Mouse (Mus musculus): ENCODE results near the gene Fnip1. TPM values are rescaled to one million over a fixed set of nuclear protein-coding genes. Genes with fewer than 3 reads are reported as not detected.
A peak's percentile ranks its signal among the peaks of the same experiment; 100 is the strongest.

Fnip1 gene
- polyA plus RNA-seq, 1 experiment from 2014 or later = 35.3 TPM

- Histone ChIP-seq H3K36me3 (ENCODE audit: inconsistent target) (peaks cover 86% of the 10 kb centered on the region), H3K27ac (no peak overlapping the region), H3K4me3 (ENCODE audit: inconsistent target) (no peak overlapping the region), H3K79me2 (ENCODE audit: inconsistent target) (peaks cover 96% of the 10 kb centered on the region)
- 89% methylated on average over 5 of the region's 5 CpGs for WGBS (ENCODE audit: missing documents)
Observed at GRCm38 (mm10) chr11:54499838-54500237, 61.8 kb downstream of the Fnip1 start.

GRCm38 (mm10) chr11:54502546-54503245, 64.7 kb downstream of the Fnip1 start:
- H3K36me3 ChIP-seq (ENCODE audit: inconsistent target) = peaks cover 82% of the 10 kb centered on the region

GRCm38 (mm10) chr11:54513584-54513983, 75.6 kb downstream of the Fnip1 start:
- Histone ChIP-seq H3K4me3 (ENCODE audit: inconsistent target) (no peak overlapping the region), H3K79me2 (ENCODE audit: inconsistent target) (peaks cover 35% of the 10 kb centered on the region; the same call in 1 of the 2 replicates), H3K27ac (no peak overlapping the region), H3K36me3 (ENCODE audit: inconsistent target) (peaks cover 54% of the 10 kb centered on the region)

More at GRCm38 (mm10) chr11:54502546-54503245, 64.7 kb downstream of the Fnip1 start:
- WGBS (ENCODE audit: missing documents) = 95% methylated on average over 4 of the region's 4 CpGs
- Histone ChIP-seq H3K4me3 (ENCODE audit: inconsistent target) (no peak overlapping the region), H3K27ac (no peak overlapping the region), H3K79me2 (ENCODE audit: inconsistent target) (peaks cover 96% of the 10 kb centered on the region)

- Histone ChIP-seq H3K27ac (peak overlapping the region; percentile 84), H3K4me3 (ENCODE audit: inconsistent target) (peak overlapping the region; percentile 80), H3K79me2 (ENCODE audit: inconsistent target) (peaks cover 40% of the 10 kb centered on the region), H3K36me3 (ENCODE audit: inconsistent target) (no peaks in the 10 kb centered on the region)
- WGBS (ENCODE audit: missing documents) = 3% methylated on average over 15 of the region's 18 CpGs
Observed at GRCm38 (mm10) chr11:54521927-54522528, 84.0 kb downstream of the Fnip1 start.

- WGBS (ENCODE audit: missing documents) = under 1% methylated on average over 73 of the region's 73 CpGs
- Histone ChIP-seq H3K4me3 (ENCODE audit: inconsistent target) (peak within 1 kb of the TSS; percentile 80), H3K36me3 (ENCODE audit: inconsistent target) (no peaks in the 10 kb centered on the region), H3K27ac (peak within 1 kb of the TSS; percentile 84), H3K79me2 (ENCODE audit: inconsistent target) (peaks cover 47% of the 10 kb centered on the region)
Observed at GRCm38 (mm10) chr11:54522529-54523430, 84.8 kb downstream of the Fnip1 start, which contains the start of gene Rapgef6. Gene Rapgef6, plus strand, starts transcription at chr11:54522847.

GRCm38 (mm10) chr11:54523431-54524001, 85.5 kb downstream of the Fnip1 start:
- WGBS (ENCODE audit: missing documents) = 3% methylated on average over 10 of the region's 10 CpGs

GRCm38 (mm10) chr11:54528002-54528401, 90.0 kb downstream of the Fnip1 start:
- H3K36me3 ChIP-seq (ENCODE audit: inconsistent target) = no peaks in the 10 kb centered on the region
- peaks cover 99% of the 10 kb centered on the region for H3K79me2 ChIP-seq (ENCODE audit: inconsistent target)
- H3K4me3 ChIP-seq (ENCODE audit: inconsistent target) = no peak overlapping the region
- H3K27ac ChIP-seq = no peak overlapping the region
- 8% methylated on average over 2 of the region's 2 CpGs for WGBS (ENCODE audit: missing documents)

More at GRCm38 (mm10) chr11:54523431-54524001, 85.5 kb downstream of the Fnip1 start:
- H3K36me3 ChIP-seq (ENCODE audit: inconsistent target) = no peaks in the 10 kb centered on the region
- peak overlapping the region; percentile 80 for H3K4me3 ChIP-seq (ENCODE audit: inconsistent target)
- peak overlapping the region; percentile 43 for H3K27ac ChIP-seq
- peaks cover 54% of the 10 kb centered on the region for H3K79me2 ChIP-seq (ENCODE audit: inconsistent target)

GRCm38 (mm10) chr11:54530391-54530790, 92.4 kb downstream of the Fnip1 start:
- H3K27ac ChIP-seq = no peak overlapping the region
- WGBS (ENCODE audit: missing documents) = 100% methylated on average over 1 of the region's 1 CpGs
- no peak overlapping the region for H3K4me3 ChIP-seq (ENCODE audit: inconsistent target)

GRCm38 (mm10) chr11:54530916-54531315, 92.9 kb downstream of the Fnip1 start:
- no peak overlapping the region for H3K27ac ChIP-seq
- H3K36me3 ChIP-seq (ENCODE audit: inconsistent target) = no peaks in the 10 kb centered on the region
- peaks cover 86% of the 10 kb centered on the region for H3K79me2 ChIP-seq (ENCODE audit: inconsistent target)
- no peak overlapping the region for H3K4me3 ChIP-seq (ENCODE audit: inconsistent target)
- 100% methylated on average over 1 of the region's 1 CpGs for WGBS (ENCODE audit: missing documents)

More at GRCm38 (mm10) chr11:54530391-54530790, 92.4 kb downstream of the Fnip1 start:
- Histone ChIP-seq H3K36me3 (ENCODE audit: inconsistent target) (no peaks in the 10 kb centered on the region), H3K79me2 (ENCODE audit: inconsistent target) (peaks cover 86% of the 10 kb centered on the region)

- WGBS (ENCODE audit: missing documents) = 8% methylated on average over 2 of the region's 2 CpGs
- H3K4me3 ChIP-seq (ENCODE audit: inconsistent target) = no peak overlapping the region
- peaks cover 86% of the 10 kb centered on the region for H3K79me2 ChIP-seq (ENCODE audit: inconsistent target)
- H3K36me3 ChIP-seq (ENCODE audit: inconsistent target) = no peaks in the 10 kb centered on the region
- no peak overlapping the region for H3K27ac ChIP-seq
Observed at GRCm38 (mm10) chr11:54533834-54534233, 95.8 kb downstream of the Fnip1 start.

GRCm38 (mm10) chr11:54534871-54535270, 96.9 kb downstream of the Fnip1 start:
- Histone ChIP-seq H3K36me3 (ENCODE audit: inconsistent target) (no peaks in the 10 kb centered on the region), H3K79me2 (ENCODE audit: inconsistent target) (peaks cover 86% of the 10 kb centered on the region), H3K27ac (no peak overlapping the region), H3K4me3 (ENCODE audit: inconsistent target) (no peak overlapping the region)
- 47% methylated on average over 6 of the region's 6 CpGs for WGBS (ENCODE audit: missing documents)

GRCm38 (mm10) chr11:54539031-54539430, 101.0 kb downstream of the Fnip1 start:
- Histone ChIP-seq H3K79me2 (ENCODE audit: inconsistent target) (peaks cover 81% of the 10 kb centered on the region), H3K4me3 (ENCODE audit: inconsistent target) (no peak overlapping the region), H3K36me3 (ENCODE audit: inconsistent target) (no peaks in the 10 kb centered on the region), H3K27ac (no peak overlapping the region)
- 75% methylated on average over 2 of the region's 2 CpGs for WGBS (ENCODE audit: missing documents)

- no peak overlapping the region for H3K4me3 ChIP-seq (ENCODE audit: inconsistent target)
- 87% methylated on average over 2 of the region's 2 CpGs for WGBS (ENCODE audit: missing documents)
- H3K36me3 ChIP-seq (ENCODE audit: inconsistent target) = no peaks in the 10 kb centered on the region
- peaks cover 81% of the 10 kb centered on the region for H3K79me2 ChIP-seq (ENCODE audit: inconsistent target)
- no peak overlapping the region for H3K27ac ChIP-seq
Observed at GRCm38 (mm10) chr11:54539486-54539885, 101.5 kb downstream of the Fnip1 start.

GRCm38 (mm10) chr11:54540328-54540727, 102.3 kb downstream of the Fnip1 start:
- Histone ChIP-seq H3K79me2 (ENCODE audit: inconsistent target) (peaks cover 76% of the 10 kb centered on the region), H3K36me3 (ENCODE audit: inconsistent target) (no peaks in the 10 kb centered on the region), H3K27ac (no peak overlapping the region), H3K4me3 (ENCODE audit: inconsistent target) (no peak overlapping the region)

Measured in macrophage (primary cell).